Mouse (Mus musculus): ENCODE results near the gene Cluh. TPM values are rescaled to one million over a fixed set of nuclear protein-coding genes. Genes with fewer than 3 reads are reported as not detected.

Cluh gene
- polyA plus RNA-seq, 1 experiment from 2014 or later, result 27.9 TPM

DNA sequence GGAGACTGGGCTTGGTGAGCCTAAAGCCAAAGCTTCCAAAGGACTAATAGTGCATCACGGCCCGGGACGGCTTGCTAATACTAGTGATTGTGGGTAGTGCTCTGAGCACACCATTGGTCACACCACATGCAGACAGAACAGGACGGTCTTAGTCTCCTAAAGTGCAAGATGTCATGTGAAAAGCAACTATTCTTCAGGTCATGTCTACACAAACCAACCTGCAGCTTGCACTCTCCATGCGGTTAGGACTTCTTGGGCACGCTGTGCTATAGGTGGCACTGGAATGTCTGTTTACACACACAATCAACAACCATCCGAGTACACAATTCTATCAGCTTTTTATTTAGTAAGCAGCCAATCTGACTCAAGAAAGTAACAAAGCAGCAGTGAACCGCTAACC is 25.4 kb downstream of the Cluh start:
- 91% methylated on average over 8 of the region's 8 CpGs for WGBS (ENCODE audit: insufficient replicate concordance)
- H3K4me3 ChIP-seq (replicated peaks), result no peak overlapping the region
- ATAC-seq (ENCODE audit: insufficient read depth), result no peak
- H3K27ac ChIP-seq (replicated peaks), result no peak overlapping the region; the same call in 1 of the 2 replicates
- peaks cover 24% of the 10 kb centered on the region for H3K4me1 ChIP-seq (replicated peaks)
- H3K27me3 ChIP-seq, result no peaks in the 10 kb centered on the region
- H3K4me2 ChIP-seq, result no peak overlapping the region
- H3K9me3 ChIP-seq (replicated peaks), result no peaks in the 10 kb centered on the region
- H3K9ac ChIP-seq, result no peak overlapping the region
- peaks cover 84% of the 10 kb centered on the region for H3K36me3 ChIP-seq (replicated peaks)

DNA sequence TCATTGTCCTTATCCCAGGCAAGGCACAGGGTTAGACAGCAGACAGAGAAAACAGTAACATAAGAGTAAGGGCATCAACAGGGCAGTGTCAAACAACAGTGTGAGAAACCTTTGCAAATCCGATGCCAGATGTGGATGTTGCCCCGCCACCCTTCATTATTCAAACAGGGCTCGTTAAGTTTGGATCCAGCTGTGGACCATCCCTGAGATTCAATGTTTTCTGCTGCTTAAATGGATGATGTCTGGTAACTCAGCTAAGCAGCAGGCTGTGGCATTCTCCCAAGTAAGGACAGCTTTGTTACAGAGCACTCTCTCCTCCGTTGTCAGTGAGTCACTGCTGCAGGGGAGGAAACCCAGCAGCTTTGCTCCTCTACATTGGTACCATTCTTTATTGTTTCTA is 25.9 kb downstream of the Cluh start:
- Histone ChIP-seq H3K4me2 (no peak overlapping the region), H3K27ac (replicated peaks) (no peak overlapping the region)
- no peak for ATAC-seq (ENCODE audit: insufficient read depth)

DNA sequence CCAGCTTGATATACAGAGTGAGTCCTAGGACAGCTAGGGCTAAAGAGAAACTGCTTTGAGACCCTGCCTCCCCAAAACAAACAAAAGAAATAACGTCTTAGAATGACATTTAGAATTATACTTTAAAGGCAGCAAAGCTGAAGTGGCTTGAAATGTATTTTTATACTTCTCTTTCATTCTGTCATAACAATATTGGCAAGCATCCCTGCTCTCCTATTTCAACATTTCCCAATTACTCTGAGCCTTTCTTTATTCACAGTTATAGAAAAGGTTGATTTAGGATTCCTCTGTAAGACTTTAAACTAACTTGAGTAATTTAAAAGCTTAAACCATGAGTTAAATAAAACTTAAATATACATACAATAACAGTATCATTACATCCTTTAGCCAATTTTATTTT is 42.9 kb downstream of the Cluh start:
- ATAC-seq (ENCODE audit: insufficient read depth), result no peak
- Histone ChIP-seq H3K36me3 (replicated peaks) (peaks cover 57% of the 10 kb centered on the region), H3K9ac (no peak overlapping the region)

More for the DNA sequence above, 25.9 kb downstream of the Cluh start:
- H3K9me3 ChIP-seq (replicated peaks), result no peaks in the 10 kb centered on the region
- H3K9ac ChIP-seq, result no peak overlapping the region
- peaks cover 84% of the 10 kb centered on the region for H3K36me3 ChIP-seq (replicated peaks)
- no peak overlapping the region for H3K4me3 ChIP-seq (replicated peaks)
- 84% methylated on average over 4 of the region's 4 CpGs for WGBS (ENCODE audit: insufficient replicate concordance)
- peaks cover 24% of the 10 kb centered on the region for H3K4me1 ChIP-seq (replicated peaks)
- no peaks in the 10 kb centered on the region for H3K27me3 ChIP-seq

DNA sequence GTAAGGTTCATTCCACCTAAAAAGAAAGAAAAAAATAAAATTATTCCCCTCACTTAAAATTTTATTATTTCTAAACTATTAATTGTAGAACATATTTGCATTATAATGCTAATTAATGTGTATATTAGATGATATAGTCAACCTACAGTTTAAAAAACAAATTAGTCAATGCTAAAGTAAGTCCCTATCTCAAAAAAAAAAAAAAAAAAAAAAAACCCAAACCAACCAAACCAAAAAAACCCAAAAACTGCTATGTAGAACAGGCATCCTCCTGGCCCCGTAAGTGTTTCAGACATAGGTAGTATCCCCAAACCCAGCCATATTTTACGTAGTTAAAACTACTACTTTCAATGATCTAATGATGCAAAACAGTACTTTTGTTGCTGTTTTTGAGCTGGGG is 50.2 kb downstream of the Cluh start:
- 93% methylated on average over 2 of the region's 2 CpGs for WGBS (ENCODE audit: insufficient replicate concordance)
- Histone ChIP-seq H3K4me2 (no peak overlapping the region), H3K36me3 (replicated peaks) (peaks cover 48% of the 10 kb centered on the region), H3K27me3 (no peaks in the 10 kb centered on the region), H3K27ac (replicated peaks) (no peak overlapping the region), H3K9me3 (replicated peaks) (no peaks in the 10 kb centered on the region), H3K4me1 (replicated peaks) (peaks cover 17% of the 10 kb centered on the region; the same call in 1 of the 2 replicates), H3K9ac (no peak overlapping the region), H3K4me3 (replicated peaks) (no peak overlapping the region)
- no peak for ATAC-seq (ENCODE audit: insufficient read depth)

More for the DNA sequence above, 42.9 kb downstream of the Cluh start:
- no peaks in the 10 kb centered on the region for H3K9me3 ChIP-seq (replicated peaks)
- 77% methylated on average over 1 of the region's 1 CpGs for WGBS (ENCODE audit: insufficient replicate concordance)
- H3K4me1 ChIP-seq (replicated peaks), result peaks cover 4% of the 10 kb centered on the region; the same call in 1 of the 2 replicates
- H3K4me3 ChIP-seq (replicated peaks), result no peak overlapping the region
- no peak overlapping the region for H3K27ac ChIP-seq (replicated peaks)
- no peak overlapping the region for H3K4me2 ChIP-seq
- H3K27me3 ChIP-seq, result no peaks in the 10 kb centered on the region

DNA sequence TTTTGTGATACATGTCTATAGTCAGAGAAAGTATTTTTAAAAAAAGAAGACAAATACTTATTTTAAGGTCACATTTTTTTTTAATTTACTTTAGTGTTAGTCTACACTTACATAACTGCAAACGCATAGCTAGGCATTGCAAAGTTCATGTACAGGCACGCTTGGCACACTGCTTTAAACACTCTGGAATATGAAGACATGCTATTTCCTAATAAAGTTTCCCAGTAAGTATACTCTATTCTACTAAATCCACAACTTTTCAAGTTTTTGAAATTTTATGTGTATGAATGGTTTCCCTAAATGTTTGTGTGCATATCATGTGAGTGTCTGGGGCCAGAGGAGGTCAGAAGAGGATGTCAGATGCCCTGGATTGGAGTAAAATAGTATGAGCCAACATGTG is 54.8 kb downstream of the Cluh start:
- WGBS (ENCODE audit: insufficient replicate concordance), result 91% methylated on average over 2 of the region's 2 CpGs
- Histone ChIP-seq H3K4me1 (replicated peaks) (peaks cover 40% of the 10 kb centered on the region), H3K4me3 (replicated peaks) (no peak overlapping the region), H3K36me3 (replicated peaks) (peaks cover 10% of the 10 kb centered on the region), H3K27me3 (no peaks in the 10 kb centered on the region), H3K27ac (replicated peaks) (no peak overlapping the region), H3K4me2 (no peak overlapping the region), H3K9ac (no peak overlapping the region), H3K9me3 (replicated peaks) (no peaks in the 10 kb centered on the region)
- no peak for ATAC-seq (ENCODE audit: insufficient read depth)

DNA sequence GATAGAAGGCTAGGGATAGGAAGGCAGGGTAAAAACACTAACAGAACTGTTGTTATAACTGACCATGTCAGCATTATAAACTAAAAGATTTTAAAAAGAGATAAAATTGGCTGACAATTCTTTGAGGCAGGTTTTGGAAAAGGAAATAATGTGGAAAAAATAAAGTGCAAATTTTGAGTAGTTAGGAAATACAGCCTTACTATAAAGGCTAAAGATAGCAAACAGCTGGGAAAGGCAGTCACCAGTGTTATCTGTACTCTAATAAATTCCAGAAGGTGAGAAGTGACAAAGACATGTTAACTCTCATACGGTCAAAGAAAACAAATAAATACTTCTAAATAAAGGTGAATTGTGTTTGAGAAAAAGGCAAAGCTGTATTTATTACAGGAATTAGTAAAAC is 59.5 kb downstream of the Cluh start:
- no peak overlapping the region for H3K27ac ChIP-seq (replicated peaks)
- no peak for ATAC-seq (ENCODE audit: insufficient read depth)
- no peak overlapping the region for H3K4me2 ChIP-seq
- no peaks in the 10 kb centered on the region for H3K9me3 ChIP-seq (replicated peaks)
- no peak overlapping the region for H3K9ac ChIP-seq
- H3K4me3 ChIP-seq (replicated peaks), result no peak overlapping the region
- H3K4me1 ChIP-seq (replicated peaks), result peaks cover 50% of the 10 kb centered on the region
- WGBS (ENCODE audit: insufficient replicate concordance), result 46% methylated on average over 1 of the region's 1 CpGs
- H3K27me3 ChIP-seq, result no peaks in the 10 kb centered on the region
- peaks cover 24% of the 10 kb centered on the region for H3K36me3 ChIP-seq (replicated peaks)

DNA sequence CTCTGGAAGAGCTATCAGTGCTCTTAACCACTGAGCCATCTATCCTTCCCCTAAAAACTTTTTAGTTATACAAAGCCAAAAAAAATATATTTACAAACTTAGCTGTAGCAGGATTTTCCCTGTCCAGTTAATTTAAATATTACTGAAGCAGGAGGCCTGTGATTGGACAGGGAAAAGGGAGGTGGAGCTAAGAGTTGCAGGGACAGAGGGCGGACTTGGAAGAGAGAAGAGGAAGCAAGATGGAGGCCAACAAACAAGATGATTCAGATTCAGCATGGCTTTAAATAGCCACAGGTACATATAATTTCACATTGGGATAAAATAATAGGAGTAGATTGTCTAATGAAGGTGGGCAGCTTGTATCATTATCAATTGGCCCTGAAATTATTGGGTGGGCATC is 61.4 kb downstream of the Cluh start:
- no peak overlapping the region for H3K9ac ChIP-seq
- no peak overlapping the region for H3K4me2 ChIP-seq
- ATAC-seq (ENCODE audit: insufficient read depth), result no peak
- no peak overlapping the region for H3K27ac ChIP-seq (replicated peaks)
- no peaks in the 10 kb centered on the region for H3K9me3 ChIP-seq (replicated peaks)
- H3K4me1 ChIP-seq (replicated peaks), result peaks cover 41% of the 10 kb centered on the region
- 86% methylated on average over 1 of the region's 1 CpGs for WGBS (ENCODE audit: insufficient replicate concordance)
- no peaks in the 10 kb centered on the region for H3K27me3 ChIP-seq
- H3K4me3 ChIP-seq (replicated peaks), result no peak overlapping the region
- H3K36me3 ChIP-seq (replicated peaks), result peaks cover 24% of the 10 kb centered on the region

DNA sequence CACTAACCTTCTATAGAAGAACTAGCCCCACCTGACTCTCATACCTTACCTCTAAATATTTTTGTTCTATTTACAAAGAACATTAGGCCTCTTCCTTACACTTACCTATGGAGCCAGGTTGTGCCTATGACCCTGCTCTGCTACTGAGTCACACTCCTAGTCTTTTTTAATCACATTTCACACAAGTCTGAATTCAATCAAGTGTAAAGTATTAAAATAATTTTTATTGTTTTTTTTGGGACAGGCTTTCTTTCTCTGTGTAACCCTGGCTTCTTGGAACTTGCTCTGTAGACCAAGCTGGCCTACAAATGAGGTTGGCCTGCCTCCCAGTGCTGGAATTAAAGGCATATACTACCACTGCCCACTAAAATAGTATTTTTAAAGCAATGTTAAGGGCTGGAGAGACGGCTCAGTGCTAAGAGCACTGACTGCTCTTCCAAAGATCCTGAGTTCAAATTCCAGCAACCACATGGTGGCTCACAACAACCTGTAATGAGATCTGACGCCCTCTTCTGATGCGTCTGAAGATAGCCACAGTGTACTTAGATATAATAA is 66.8 kb downstream of the Cluh start:
- no peak overlapping the region for H3K4me2 ChIP-seq
- peaks cover 15% of the 10 kb centered on the region for H3K36me3 ChIP-seq (replicated peaks)
- no peak overlapping the region for H3K9ac ChIP-seq
- H3K27me3 ChIP-seq, result no peaks in the 10 kb centered on the region
- no peak overlapping the region for H3K4me3 ChIP-seq (replicated peaks)
- H3K27ac ChIP-seq (replicated peaks), result no peak overlapping the region
- peaks cover 40% of the 10 kb centered on the region for H3K4me1 ChIP-seq (replicated peaks)
- ATAC-seq (ENCODE audit: insufficient read depth), result no peak
- H3K9me3 ChIP-seq (replicated peaks), result no peaks in the 10 kb centered on the region
- 86% methylated on average over 3 of the region's 3 CpGs for WGBS (ENCODE audit: insufficient replicate concordance)

Other genes starting within 250 kb of the Cluh start
- gene Rap1gap2, start 38.6 kb upstream of the Cluh start, polyA plus RNA-seq (2015; fragmentation: Nextera tagmentation; extraction: Ambion mirVana), result 0.76 and 0.81 TPM in 2 replicates
- 13.7 and 17.7 TPM in 2 replicates for gene Ccdc92b, start 29.9 kb upstream of the Cluh start, polyA plus RNA-seq (2015; fragmentation: Nextera tagmentation; extraction: Ambion mirVana)
- 25.4 and 29.4 TPM in 2 replicates for gene Pafah1b1, start 75.2 kb downstream of the Cluh start, polyA plus RNA-seq (2015; fragmentation: Nextera tagmentation; extraction: Ambion mirVana)
- gene Mettl16, start 121.3 kb downstream of the Cluh start, polyA plus RNA-seq (2015; fragmentation: Nextera tagmentation; extraction: Ambion mirVana), result 18.4 and 19.5 TPM in 2 replicates
- 1.4 and 1.5 TPM in 2 replicates for gene Mnt, start 181.4 kb downstream of the Cluh start, polyA plus RNA-seq (2015; fragmentation: Nextera tagmentation; extraction: Ambion mirVana)
- 1.2 TPM in 2 replicates for gene Sgsm2, start 247.6 kb downstream of the Cluh start, polyA plus RNA-seq (2015; fragmentation: Nextera tagmentation; extraction: Ambion mirVana)
- 19.7 and 20.0 TPM in 2 replicates for gene Tsr1, start 248.6 kb downstream of the Cluh start, polyA plus RNA-seq (2015; fragmentation: Nextera tagmentation; extraction: Ambion mirVana)